Mouse (Mus musculus) thymus, adult 2 months (tissue): ENCODE data around the gene Pxt1.

ENCODE experiments used
- CTCF ChIP-seq: fragments of 200-500 bp; IDR thresholded peaks from 2 replicates; pipeline ENCODE4 v1.5.1; 2012; ENCODE audit warnings: mild to moderate bottlenecking, control low read depth, low read length, moderate library complexity, borderline replicate concordance; ENCODE audit not compliant: control insufficient read depth, poor library complexity, insufficient read depth; ENCODE audit errors: extremely low read depth
- POLR2A ChIP-seq: fragments of 200-500 bp; IDR thresholded peaks from 2 replicates; pipeline ENCODE4 v1.6.1; 2012; ENCODE audit warnings: mild to moderate bottlenecking, low read length, control low read depth, moderate library complexity; ENCODE audit not compliant: control insufficient read depth, poor library complexity, insufficient read depth; ENCODE audit errors: extremely low read depth

- TF ChIP-seq CTCF = no peak
- no peak for TF ChIP-seq POLR2A
These were observed 5.0 kb upstream of the Pxt1 start for GRCm38 (mm10) chr17:28948661-28949060.
